Mouse (Mus musculus) forebrain, embryonic 12.5 days (tissue): Measurements from ENCODE around the gene Drg1. TPM values are rescaled to one million over a fixed set of nuclear protein-coding genes. Genes with fewer than 3 reads are reported as not detected.

ENCODE experiments used
- ATAC-seq: fragments of 200-750 bp; cut with Nextera tagmentation; 2 replicates; pipeline ENCODE4 v1.8.0; 2017; ENCODE audit warnings: moderate TSS enrichment; ENCODE audit not compliant: low FRiP score
- H3K27ac ChIP-seq: fragments of 300-500 bp; sonication (generic); 2 replicates; pipeline ENCODE4 v1.5.1; 2016; ENCODE audit warnings: mild to moderate bottlenecking
- H3K27me3 ChIP-seq: fragments of 300-500 bp; sonication (generic); 2 replicates; pipeline ENCODE4 v1.6.1; 2016; ENCODE audit warnings: mild to moderate bottlenecking
- H3K36me3 ChIP-seq: fragments of 300-500 bp; sonication (generic); replicated peaks from 2 replicates; pipeline ENCODE4 v1.6.1; 2016; ENCODE audit warnings: mild to moderate bottlenecking
- H3K4me1 ChIP-seq: fragments of 300-500 bp; sonication (generic); 2 replicates; pipeline ENCODE4 v1.6.1; 2016
- H3K4me2 ChIP-seq: fragments of 300-500 bp; sonication (generic); 2 replicates; pipeline ENCODE4 v1.6.1; 2016; ENCODE audit warnings: mild to moderate bottlenecking, moderate library complexity
- H3K4me3 ChIP-seq: fragments of 300-500 bp; sonication (generic); replicated peaks from 2 replicates; pipeline ENCODE4 v1.5.1; 2016; ENCODE audit warnings: mild to moderate bottlenecking
- H3K9ac ChIP-seq: fragments of 300-500 bp; sonication (generic); 2 replicates; pipeline ENCODE4 v1.6.1; 2016; ENCODE audit warnings: mild to moderate bottlenecking
- H3K9me3 ChIP-seq: fragments of 300-500 bp; sonication (generic); 2 replicates; pipeline ENCODE4 v1.6.1; 2016
- WGBS: fragments of 180-500 bp; shearing (Covaris S2); methylation state at CpG from one replicate; pipeline ENCODE4 v1.1.7; 2016; 5-methylcytosine and 5-hydroxymethylcytosine counted together
- polyA plus RNA-seq: library from polyadenylated mRNA; unstranded; fragments of >200 nt; fragmentation: Nextera tagmentation; extraction: Ambion mirVana; gene quantifications from 2 replicates; pipeline ENCODE4 v1.2.1, GENCODE M21; 2016

Drg1 gene
- polyA plus RNA-seq, 1 experiment from 2014 or later: 268 TPM

- Histone ChIP-seq H3K9ac (peak within 1 kb of the TSS; percentile 97), H3K36me3 (peaks cover 5% of the 10 kb centered on the region), H3K4me1 (peaks cover 25% of the 10 kb centered on the region), H3K4me2 (peak within 1 kb of the TSS; percentile 89), H3K27me3 (no peaks in the 10 kb centered on the region), H3K9me3 (no peaks in the 10 kb centered on the region), H3K4me3 (peak within 1 kb of the TSS; percentile 91), H3K27ac (peak within 1 kb of the TSS; percentile 100)
- WGBS: under 1% methylated on average over 41 of the region's 41 CpGs
- ATAC-seq: peak; percentile 19
These were observed 22.5 kb upstream of the Drg1 start, which contains the start of gene Patz1 for GRCm38 (mm10) chr11:3288521-3289301. Gene Patz1, plus strand, starts transcription at chr11:3288874.

GRCm38 (mm10) chr11:3287921-3288320 lies 21.7 kb upstream of the Drg1 start:
- H3K36me3 ChIP-seq: no peaks in the 10 kb centered on the region
- no peaks in the 10 kb centered on the region for H3K9me3 ChIP-seq
- H3K27me3 ChIP-seq: no peaks in the 10 kb centered on the region
- peaks cover 17% of the 10 kb centered on the region for H3K4me1 ChIP-seq
- 67% methylated on average over 5 of the region's 5 CpGs for WGBS
- H3K4me2 ChIP-seq: peak overlapping the region; percentile 89
- no peak overlapping the region for H3K27ac ChIP-seq
- H3K4me3 ChIP-seq: peak overlapping the region; percentile 91; the same call in 1 of the 2 replicates
- peak overlapping the region; percentile 97; the same call in 1 of the 2 replicates for H3K9ac ChIP-seq
- no peak for ATAC-seq

GRCm38 (mm10) chr11:3287131-3287530 lies 20.9 kb upstream of the Drg1 start:
- 32% methylated on average over 6 of the region's 6 CpGs for WGBS

GRCm38 (mm10) chr11:3285940-3286339 lies 19.7 kb upstream of the Drg1 start:
- H3K27me3 ChIP-seq: no peaks in the 10 kb centered on the region
- H3K4me3 ChIP-seq: no peak overlapping the region
- ATAC-seq: no peak
- no peak overlapping the region for H3K9ac ChIP-seq
- no peaks in the 10 kb centered on the region for H3K36me3 ChIP-seq
- no peak overlapping the region for H3K4me2 ChIP-seq
- H3K27ac ChIP-seq: no peak overlapping the region
- H3K9me3 ChIP-seq: peaks cover 10% of the 10 kb centered on the region; the same call in 1 of the 2 replicates
- 86% methylated on average over 3 of the region's 3 CpGs for WGBS
- peaks cover 15% of the 10 kb centered on the region for H3K4me1 ChIP-seq

More at GRCm38 (mm10) chr11:3287131-3287530, 20.9 kb upstream of the Drg1 start:
- Histone ChIP-seq H3K27me3 (no peaks in the 10 kb centered on the region), H3K4me1 (peaks cover 15% of the 10 kb centered on the region), H3K4me3 (no peak overlapping the region), H3K9me3 (no peaks in the 10 kb centered on the region), H3K27ac (0 out of 2 replicates have a peak overlapping the region, but pooled peaks have one; percentile 1), H3K36me3 (no peaks in the 10 kb centered on the region), H3K9ac (no peak overlapping the region), H3K4me2 (no peak overlapping the region)
- no peak for ATAC-seq

GRCm38 (mm10) chr11:3283645-3284044 lies 17.4 kb upstream of the Drg1 start:
- H3K9me3 ChIP-seq: peaks cover 10% of the 10 kb centered on the region; the same call in 1 of the 2 replicates
- no peaks in the 10 kb centered on the region for H3K36me3 ChIP-seq
- no peak for ATAC-seq
- H3K4me1 ChIP-seq: peaks cover 15% of the 10 kb centered on the region
- H3K9ac ChIP-seq: no peak overlapping the region
- no peak overlapping the region for H3K27ac ChIP-seq
- no peak overlapping the region for H3K4me3 ChIP-seq
- H3K4me2 ChIP-seq: no peak overlapping the region
- WGBS: 91% methylated on average over 6 of the region's 6 CpGs
- no peaks in the 10 kb centered on the region for H3K27me3 ChIP-seq

- no peaks in the 10 kb centered on the region for H3K27me3 ChIP-seq
- no peaks in the 10 kb centered on the region for H3K36me3 ChIP-seq
- H3K4me3 ChIP-seq: no peak overlapping the region
- peaks cover 10% of the 10 kb centered on the region; the same call in 1 of the 2 replicates for H3K9me3 ChIP-seq
- H3K27ac ChIP-seq: no peak overlapping the region
- H3K4me1 ChIP-seq: peaks cover 10% of the 10 kb centered on the region
- 91% methylated on average over 6 of the region's 6 CpGs for WGBS
- H3K4me2 ChIP-seq: no peak overlapping the region
- H3K9ac ChIP-seq: no peak overlapping the region
- ATAC-seq: no peak
These were observed 16.7 kb upstream of the Drg1 start for GRCm38 (mm10) chr11:3282887-3283286.

GRCm38 (mm10) chr11:3279729-3280128 lies 13.5 kb upstream of the Drg1 start:
- H3K4me1 ChIP-seq: no peaks in the 10 kb centered on the region
- no peak for ATAC-seq
- WGBS: 83% methylated on average over 2 of the region's 2 CpGs

GRCm38 (mm10) chr11:3278351-3278750 lies 12.1 kb upstream of the Drg1 start:
- Histone ChIP-seq H3K9me3 (peaks cover 10% of the 10 kb centered on the region; the same call in 1 of the 2 replicates), H3K4me2 (no peak overlapping the region), H3K4me1 (no peaks in the 10 kb centered on the region), H3K27me3 (no peaks in the 10 kb centered on the region), H3K4me3 (no peak overlapping the region), H3K9ac (no peak overlapping the region), H3K36me3 (no peaks in the 10 kb centered on the region), H3K27ac (no peak overlapping the region)
- ATAC-seq: no peak
- 61% methylated on average over 5 of the region's 5 CpGs for WGBS

More at GRCm38 (mm10) chr11:3279729-3280128, 13.5 kb upstream of the Drg1 start:
- H3K27me3 ChIP-seq: no peaks in the 10 kb centered on the region
- H3K4me2 ChIP-seq: no peak overlapping the region
- peaks cover 10% of the 10 kb centered on the region; the same call in 1 of the 2 replicates for H3K9me3 ChIP-seq
- no peak overlapping the region for H3K9ac ChIP-seq
- no peaks in the 10 kb centered on the region for H3K36me3 ChIP-seq
- H3K27ac ChIP-seq: no peak overlapping the region
- no peak overlapping the region for H3K4me3 ChIP-seq

- H3K36me3 ChIP-seq: peaks cover under 1% of the 10 kb centered on the region; the same call in 1 of the 2 replicates
- H3K4me3 ChIP-seq: no peak overlapping the region
- H3K4me1 ChIP-seq: peaks cover 16% of the 10 kb centered on the region
- H3K27me3 ChIP-seq: no peaks in the 10 kb centered on the region
- no peaks in the 10 kb centered on the region for H3K9me3 ChIP-seq
- ATAC-seq: no peak
- no peak overlapping the region for H3K4me2 ChIP-seq
- H3K27ac ChIP-seq: no peak overlapping the region
- no peak overlapping the region for H3K9ac ChIP-seq
- WGBS: 31% methylated on average over 4 of the region's 4 CpGs
These were observed 3.0 kb upstream of the Drg1 start for GRCm38 (mm10) chr11:3269241-3269640.

- Histone ChIP-seq H3K9ac (peak overlapping the region; percentile 95; the same call in 1 of the 2 replicates), H3K36me3 (peaks cover 18% of the 10 kb centered on the region), H3K27me3 (no peaks in the 10 kb centered on the region), H3K4me3 (peak overlapping the region; percentile 88), H3K9me3 (no peaks in the 10 kb centered on the region), H3K4me2 (peak overlapping the region; percentile 75), H3K4me1 (peaks cover 28% of the 10 kb centered on the region), H3K27ac (peak overlapping the region; percentile 96)
- ATAC-seq: no peak
- WGBS: 58% methylated on average over 7 of the region's 7 CpGs
These were observed 918 bp upstream of the Drg1 start for GRCm38 (mm10) chr11:3267133-3267532.

- Histone ChIP-seq H3K27ac (peak overlapping the region; percentile 96), H3K4me2 (peak overlapping the region; percentile 75), H3K4me1 (peaks cover 28% of the 10 kb centered on the region), H3K4me3 (peak overlapping the region; percentile 88), H3K27me3 (no peaks in the 10 kb centered on the region), H3K9ac (peak overlapping the region; percentile 95), H3K36me3 (peaks cover 33% of the 10 kb centered on the region), H3K9me3 (no peaks in the 10 kb centered on the region)
- under 1% methylated on average over 26 of the region's 26 CpGs for WGBS
- peak; percentile 7; the same call in 1 of the 2 replicates for ATAC-seq
These were observed 730 bp downstream of the Drg1 start for GRCm38 (mm10) chr11:3265291-3266078.

- 88% methylated on average over 1 of the region's 1 CpGs for WGBS
- no peak overlapping the region for H3K27ac ChIP-seq
- ATAC-seq: no peak
- H3K4me2 ChIP-seq: no peak overlapping the region
- H3K9ac ChIP-seq: no peak overlapping the region
- H3K4me3 ChIP-seq: no peak overlapping the region
- no peaks in the 10 kb centered on the region for H3K9me3 ChIP-seq
- peaks cover 88% of the 10 kb centered on the region for H3K36me3 ChIP-seq
- H3K4me1 ChIP-seq: peaks cover 15% of the 10 kb centered on the region
- H3K27me3 ChIP-seq: no peaks in the 10 kb centered on the region
These were observed 6.7 kb downstream of the Drg1 start for GRCm38 (mm10) chr11:3259537-3259936.
